Mouse (Mus musculus) forebrain, embryonic 14.5 days (tissue): ENCODE results near the gene Efna1. TPM values are rescaled to one million over a fixed set of nuclear protein-coding genes. Genes with fewer than 3 reads are reported as not detected.

ENCODE experiments used
- ATAC-seq: fragments of 200-750 bp; cut with Nextera tagmentation; 2 replicates; pipeline ENCODE4 v1.8.0; 2017; ENCODE audit warnings: mild to moderate bottlenecking, moderate library complexity
- DNase-seq: peaks from one replicate; pipeline ENCODE4 v3.0.0-alpha.2; 2015; ENCODE audit warnings: low spot score
- H3K27ac ChIP-seq: fragments of 300-500 bp; sonication (generic); 2 replicates; pipeline ENCODE4 v1.5.1; 2014; ENCODE audit warnings: low read depth, mild to moderate bottlenecking, control low read depth, low read length, moderate library complexity
- H3K27me3 ChIP-seq: fragments of 300-500 bp; sonication (generic); replicated peaks from 2 replicates; pipeline ENCODE4 v1.6.1; 2014; ENCODE audit warnings: low read length, control low read depth, mixed read lengths; ENCODE audit not compliant: control insufficient read depth, insufficient read depth
- H3K36me3 ChIP-seq: fragments of 300-500 bp; sonication (generic); 2 replicates; pipeline ENCODE4 v1.6.1; 2014; ENCODE audit warnings: low read length, control low read depth; ENCODE audit not compliant: control insufficient read depth, insufficient read depth
- H3K4me1 ChIP-seq: fragments of 300-500 bp; sonication (generic); 2 replicates; pipeline ENCODE4 v1.6.1; 2014; ENCODE audit warnings: antibody characterized with exemption, low read length, control low read depth; ENCODE audit not compliant: control insufficient read depth, insufficient read depth
- H3K4me2 ChIP-seq: fragments of 300-500 bp; sonication (generic); 2 replicates; pipeline ENCODE4 v1.6.1; 2014; ENCODE audit warnings: mild to moderate bottlenecking, control low read depth, low read length
- H3K4me3 ChIP-seq: fragments of 300-500 bp; sonication (generic); 2 replicates; pipeline ENCODE4 v1.5.1; 2014; ENCODE audit warnings: low read depth, low read length, control low read depth
- H3K9ac ChIP-seq: fragments of 300-500 bp; sonication (generic); 2 replicates; pipeline ENCODE4 v1.6.1; 2014; ENCODE audit warnings: mild to moderate bottlenecking, low read length, control low read depth, moderate library complexity
- H3K9me3 ChIP-seq: fragments of 300-500 bp; sonication (generic); replicated peaks from 2 replicates; pipeline ENCODE4 v1.6.1; 2016; ENCODE audit warnings: low read length, control low read depth, mixed read lengths; ENCODE audit not compliant: control insufficient read depth
- WGBS: fragments of 180-500 bp; shearing (Covaris S2); extraction: QIAGEN DNeasy Blood & Tissue Kit; methylation state at CpG from one replicate; pipeline ENCODE4 v1.1.7; 2014; 5-methylcytosine and 5-hydroxymethylcytosine counted together
- polyA plus RNA-seq: library from polyadenylated mRNA; unstranded; fragments of >200 nt; fragmentation: Nextera tagmentation; extraction: Ambion mirVana; gene quantifications from 2 replicates; pipeline ENCODE4 v1.2.1, GENCODE M21; 2014

Gene Efna1
- polyA plus RNA-seq, 1 experiment from 2014 or later, result 10.5 TPM

DNA sequence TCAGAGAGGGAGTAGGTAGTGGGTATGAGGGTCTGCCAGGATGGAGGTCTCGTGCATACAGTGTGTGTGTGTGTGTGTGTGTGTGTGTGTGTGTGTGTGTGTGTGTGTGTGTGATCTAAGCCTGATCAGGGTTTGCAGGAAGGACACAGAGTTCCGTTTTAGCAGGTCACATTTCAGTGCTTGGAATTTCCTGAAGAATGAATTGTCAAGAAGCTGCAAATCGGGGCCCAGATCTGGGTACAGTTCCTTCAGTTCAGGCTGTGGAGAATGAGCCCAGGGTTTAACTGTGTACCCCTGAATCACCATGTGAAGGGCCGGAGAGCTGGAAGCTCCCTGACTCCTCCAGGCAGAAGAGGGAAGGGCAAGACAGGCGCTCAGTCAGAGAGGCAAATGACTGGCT, 6.3 kb upstream of the Efna1 start:
- Histone ChIP-seq H3K4me1 (no peaks in the 10 kb centered on the region), H3K27me3 (no peaks in the 10 kb centered on the region), H3K9ac (no peak overlapping the region), H3K4me2 (no peak overlapping the region), H3K27ac (no peak overlapping the region), H3K9me3 (no peaks in the 10 kb centered on the region), H3K36me3 (no peaks in the 10 kb centered on the region), H3K4me3 (no peak overlapping the region)
- 57% methylated on average over 5 of the region's 5 CpGs for WGBS
- ATAC-seq (no peak), DNase-seq (no peak)

DNA sequence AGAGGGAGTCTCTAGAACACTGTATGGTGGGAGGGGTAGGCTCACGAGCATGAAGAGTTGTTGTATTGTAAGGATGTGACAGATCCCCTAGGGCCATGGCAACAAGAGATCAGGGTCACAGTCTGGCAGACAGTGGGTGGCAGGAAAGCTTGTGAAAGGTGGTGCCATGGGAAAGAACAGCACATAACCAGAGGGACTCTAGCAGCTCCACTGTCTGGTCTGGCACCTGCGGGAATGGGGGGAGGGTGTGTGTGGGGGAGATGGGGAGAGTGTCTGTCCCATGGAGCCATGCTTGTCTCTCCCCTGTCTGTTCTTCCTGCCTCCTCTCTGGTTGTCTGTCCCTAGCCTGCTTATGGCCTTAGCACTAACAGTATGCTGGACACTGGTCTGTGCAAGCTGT, 4.6 kb upstream of the Efna1 start:
- 49% methylated on average over 2 of the region's 2 CpGs for WGBS
- no peak overlapping the region for H3K9ac ChIP-seq

GRCm38 (mm10) chr3:89284261-89284660, 3.3 kb upstream of the Efna1 start:
- Histone ChIP-seq H3K4me2 (no peak overlapping the region), H3K4me3 (no peak overlapping the region), H3K4me1 (peaks cover 15% of the 10 kb centered on the region), H3K27ac (no peak overlapping the region), H3K9me3 (no peaks in the 10 kb centered on the region), H3K27me3 (0 out of 2 replicates have a peak, but pooled peaks cover 8% of the 10 kb centered on the region), H3K9ac (no peak overlapping the region), H3K36me3 (no peaks in the 10 kb centered on the region)
- no peak for ATAC-seq
- 87% methylated on average over 3 of the region's 3 CpGs for WGBS
- DNase-seq, result no peak

More for the DNA sequence above, 4.6 kb upstream of the Efna1 start:
- Histone ChIP-seq H3K4me3 (no peak overlapping the region), H3K4me2 (no peak overlapping the region), H3K27me3 (0 out of 2 replicates have a peak, but pooled peaks cover 4% of the 10 kb centered on the region), H3K27ac (no peak overlapping the region), H3K9me3 (no peaks in the 10 kb centered on the region), H3K36me3 (no peaks in the 10 kb centered on the region), H3K4me1 (peaks cover 7% of the 10 kb centered on the region)
- ATAC-seq, result no peak
- no peak for DNase-seq

DNA sequence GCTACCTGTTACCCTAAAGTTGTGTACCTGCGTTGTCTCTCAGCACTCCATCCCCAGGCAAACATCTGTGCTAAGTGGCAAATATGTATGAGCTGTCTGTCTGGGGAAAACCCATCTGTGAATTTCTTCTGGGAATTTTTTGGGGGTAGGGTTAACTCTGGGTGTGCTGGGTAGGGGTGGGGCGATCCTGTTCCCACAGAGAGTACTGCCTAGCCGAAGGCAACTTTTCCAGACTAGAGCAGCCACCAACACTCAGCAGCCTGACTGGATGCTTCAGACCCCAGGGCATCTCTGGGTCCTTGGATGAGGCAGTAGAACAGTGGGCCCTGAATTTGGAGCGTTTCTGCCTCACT, 1.3 kb upstream of the Efna1 start:
- peak overlapping the region; percentile 29; the same call in 1 of the 2 replicates for H3K9ac ChIP-seq
- 0 out of 2 replicates have a peak, but pooled peaks cover 9% of the 10 kb centered on the region for H3K27me3 ChIP-seq
- peaks cover 15% of the 10 kb centered on the region for H3K4me1 ChIP-seq
- H3K27ac ChIP-seq, result no peak overlapping the region
- H3K4me2 ChIP-seq, result no peak overlapping the region
- 23% methylated on average over 4 of the region's 4 CpGs for WGBS
- DNase-seq (no peak), ATAC-seq (no peak)
- H3K9me3 ChIP-seq, result no peaks in the 10 kb centered on the region
- no peak overlapping the region for H3K4me3 ChIP-seq
- H3K36me3 ChIP-seq, result no peaks in the 10 kb centered on the region

DNA sequence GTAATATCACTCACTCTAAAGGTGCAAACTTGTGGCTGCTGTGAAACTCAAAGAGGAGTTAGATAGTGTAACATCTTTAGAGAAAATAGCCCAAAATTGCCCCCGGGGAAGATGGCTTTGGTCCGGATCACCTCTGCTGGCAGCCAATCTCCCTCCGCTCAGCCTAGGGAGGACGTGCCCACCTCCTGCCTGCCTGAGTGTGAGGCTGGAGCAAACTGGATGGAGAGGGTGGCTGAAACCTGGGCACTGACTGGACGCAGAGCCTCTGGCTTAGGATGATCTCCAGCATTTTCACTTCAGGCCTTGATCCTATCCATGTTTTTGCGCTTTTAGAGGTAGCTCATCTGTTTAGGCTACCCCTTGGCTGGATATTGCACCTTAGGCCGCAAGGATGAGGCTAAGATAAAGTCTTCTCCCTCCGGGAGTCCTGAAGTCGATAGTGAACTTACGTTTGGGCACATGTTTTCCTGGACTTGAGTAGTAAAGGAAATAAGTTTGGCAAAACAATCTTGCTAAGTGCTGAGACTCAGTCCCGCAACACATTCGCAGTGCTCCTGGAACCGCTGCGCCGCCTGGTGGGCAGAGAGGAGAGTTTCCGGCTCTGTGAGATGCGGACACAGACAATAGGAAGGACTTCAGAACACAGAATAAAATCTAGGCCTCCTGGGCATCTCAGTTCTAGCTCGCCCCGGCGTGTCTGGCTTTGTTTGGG, 793 bp upstream of the Efna1 start:
- H3K4me3 ChIP-seq, result peak overlapping the region; percentile 41
- H3K4me1 ChIP-seq, result peaks cover 15% of the 10 kb centered on the region
- WGBS, result 11% methylated on average over 20 of the region's 20 CpGs
- H3K36me3 ChIP-seq, result no peaks in the 10 kb centered on the region
- peak; percentile 93 for DNase-seq
- H3K9ac ChIP-seq, result 0 out of 2 replicates have a peak overlapping the region, but pooled peaks have one; percentile 29
- H3K27ac ChIP-seq, result no peak overlapping the region
- H3K27me3 ChIP-seq, result 0 out of 2 replicates have a peak, but pooled peaks cover 13% of the 10 kb centered on the region
- peak overlapping the region; percentile 88 for H3K4me2 ChIP-seq
- no peaks in the 10 kb centered on the region for H3K9me3 ChIP-seq
- ATAC-seq, result 0 out of 2 replicates have a peak, but pooled peaks have one; percentile 25

GRCm38 (mm10) chr3:89280050-89280605, 814 bp downstream of the Efna1 start:
- Histone ChIP-seq H3K36me3 (no peaks in the 10 kb centered on the region), H3K4me1 (peaks cover 15% of the 10 kb centered on the region), H3K4me3 (peak overlapping the region; percentile 41), H3K27me3 (0 out of 2 replicates have a peak, but pooled peaks cover 13% of the 10 kb centered on the region), H3K9ac (peak overlapping the region; percentile 60), H3K9me3 (no peaks in the 10 kb centered on the region), H3K27ac (peak overlapping the region; percentile 23; the same call in 1 of the 2 replicates), H3K4me2 (peak overlapping the region; percentile 88)
- under 1% methylated on average over 28 of the region's 29 CpGs for WGBS
- ATAC-seq (peak; percentile 30), DNase-seq (peak; percentile 48)

DNA sequence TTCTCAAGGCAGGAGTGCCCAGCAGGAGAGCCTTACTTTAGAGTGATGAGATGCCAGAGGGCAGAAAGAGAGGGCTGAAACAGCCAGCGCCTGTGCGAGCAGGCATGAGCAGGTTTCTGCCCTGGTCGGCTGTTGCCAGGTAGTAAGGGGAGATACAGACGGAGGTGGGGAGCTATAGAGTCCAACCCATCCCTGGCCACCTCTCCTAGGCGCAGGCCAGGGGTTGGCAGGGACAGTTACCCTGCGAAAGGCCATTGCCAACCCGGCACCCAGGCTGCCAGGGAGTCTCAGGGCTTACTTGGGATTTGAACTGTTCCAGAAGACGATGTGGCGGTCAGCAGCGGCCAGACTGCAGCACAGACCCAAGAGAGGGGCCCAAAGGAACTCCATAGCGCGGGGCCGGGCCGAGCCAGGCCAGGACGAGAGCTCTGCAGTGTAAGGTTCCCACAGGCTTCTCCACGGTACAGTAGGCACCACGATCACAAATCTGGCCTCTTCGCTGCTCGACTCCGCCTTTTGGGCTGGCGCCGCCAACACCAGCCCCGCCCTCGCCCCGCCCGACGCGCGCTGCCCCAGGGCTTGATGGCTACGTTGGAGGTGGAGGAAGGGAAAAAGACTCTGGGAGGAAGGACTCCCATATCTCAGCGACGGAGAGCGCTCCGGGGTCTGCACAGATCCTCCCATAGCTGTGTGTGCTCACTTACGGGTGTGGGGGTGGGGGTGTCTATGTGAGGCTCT, 1.6 kb downstream of the Efna1 start:
- peaks cover 15% of the 10 kb centered on the region for H3K4me1 ChIP-seq
- H3K27me3 ChIP-seq, result 0 out of 2 replicates have a peak, but pooled peaks cover 13% of the 10 kb centered on the region
- ATAC-seq (peak; percentile 80), DNase-seq (peak; percentile 80)
- peak overlapping the region; percentile 88 for H3K4me2 ChIP-seq
- no peaks in the 10 kb centered on the region for H3K9me3 ChIP-seq
- peak overlapping the region; percentile 60 for H3K9ac ChIP-seq
- no peaks in the 10 kb centered on the region for H3K36me3 ChIP-seq
- WGBS, result 2% methylated on average over 35 of the region's 35 CpGs
- peak overlapping the region; percentile 41 for H3K4me3 ChIP-seq
- H3K27ac ChIP-seq, result peak overlapping the region; percentile 23; the same call in 1 of the 2 replicates

DNA sequence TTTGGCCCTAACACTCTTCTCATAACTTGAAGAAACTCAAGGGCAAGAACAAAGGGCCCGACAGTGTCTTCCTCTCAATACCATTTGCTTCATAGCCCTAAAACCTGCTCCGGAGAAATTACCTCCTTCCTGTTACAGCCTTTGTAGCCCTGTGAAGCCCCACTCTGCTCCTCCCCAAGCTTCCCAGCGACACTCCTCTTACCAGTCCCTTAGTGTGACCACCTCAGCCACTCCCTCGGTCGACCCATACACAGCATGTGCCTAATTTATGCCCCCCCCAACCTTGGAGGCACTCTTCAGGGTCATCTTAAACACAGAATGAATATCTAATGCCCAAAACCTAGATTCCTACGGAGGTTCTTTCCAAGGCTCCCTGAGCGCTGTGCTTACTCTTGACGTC, 2.3 kb downstream of the Efna1 start:
- Histone ChIP-seq H3K27me3 (0 out of 2 replicates have a peak, but pooled peaks cover 13% of the 10 kb centered on the region), H3K4me1 (peaks cover 15% of the 10 kb centered on the region), H3K4me3 (peak overlapping the region; percentile 41), H3K36me3 (no peaks in the 10 kb centered on the region), H3K9ac (peak overlapping the region; percentile 60; the same call in 1 of the 2 replicates), H3K4me2 (peak overlapping the region; percentile 88), H3K9me3 (no peaks in the 10 kb centered on the region), H3K27ac (no peak overlapping the region)
- DNase-seq (no peak), ATAC-seq (no peak)
- WGBS, result 32% methylated on average over 8 of the region's 8 CpGs
